Mouse (Mus musculus): ENCODE results near the gene Olfr693. TPM values are rescaled to one million over a fixed set of nuclear protein-coding genes. Genes with fewer than 3 reads are reported as not detected.
"Not testable (repeated sequence)": the region's sequence is repeated elsewhere in the genome, so short reads cannot be mapped to it uniquely, and the experiment has no call there.

The Olfr693 gene
- polyA plus RNA-seq (2011; ENCODE audit: insufficient read length, low read depth, missing spikeins) = not detected in 2 replicates

DNA sequence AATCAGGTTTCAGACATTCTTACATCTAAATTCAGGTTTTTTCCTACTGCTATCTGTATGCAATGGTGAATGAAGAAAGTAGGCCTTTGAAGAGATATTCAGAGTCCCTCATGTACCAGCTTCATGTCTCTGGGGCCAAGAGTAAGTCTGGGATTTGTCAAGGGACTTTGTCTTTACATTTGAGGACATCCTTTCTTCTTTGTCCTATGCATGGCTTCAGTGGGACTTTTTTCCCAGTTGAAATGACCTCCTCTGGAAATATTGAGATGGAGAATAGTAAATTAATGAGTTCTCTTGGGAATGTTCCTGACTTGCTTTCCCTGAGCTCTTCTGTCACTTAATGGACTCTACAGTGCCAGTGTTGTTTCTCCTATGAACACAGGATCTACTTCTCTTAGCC lies at the start of gene Olfr693:
TSS of gene Olfr693 (minus strand) at position 101 of the 400 bp plus-strand sequence.
- no peak within 1 kb of the TSS for H3K4me3 ChIP-seq (ENCODE audit: insufficient read depth, low read length)
- H3K4me1 ChIP-seq (ENCODE audit: control insufficient read depth, insufficient read depth, low read length) = no peaks in the 10 kb centered on the region
- no peak within 1 kb of the TSS for H3K27ac ChIP-seq (ENCODE audit: insufficient read depth, low read length)
- no peak for TF ChIP-seq POLR2A (IDR thresholded peaks at IDR 0.05; ENCODE audit: low read depth, low read length)
- TF ChIP-seq CTCF (IDR thresholded peaks at IDR 0.05; ENCODE audit: borderline replicate concordance, insufficient read depth, low read length) = no peak

GRCm38 (mm10) chr7:106725654-106726053 lies 45.3 kb upstream of the Olfr693 start:
- not testable (repeated sequence) for H3K4me1 ChIP-seq (ENCODE audit: control insufficient read depth, insufficient read depth, low read length); H3K27ac ChIP-seq (ENCODE audit: insufficient read depth, low read length); H3K4me3 ChIP-seq (ENCODE audit: insufficient read depth, low read length)

- no peak within 1 kb of the TSS for H3K4me3 ChIP-seq (ENCODE audit: insufficient read depth, low read length)
- TF ChIP-seq POLR2A (IDR thresholded peaks at IDR 0.05; ENCODE audit: low read depth, low read length) = no peak
- no peak for TF ChIP-seq CTCF (IDR thresholded peaks at IDR 0.05; ENCODE audit: borderline replicate concordance, insufficient read depth, low read length)
- H3K4me1 ChIP-seq (ENCODE audit: control insufficient read depth, insufficient read depth, low read length) = no peaks in the 10 kb centered on the region
- no peak within 1 kb of the TSS for H3K27ac ChIP-seq (ENCODE audit: insufficient read depth, low read length)
Observed at GRCm38 (mm10) chr7:106716296-106716695, 35.9 kb upstream of the Olfr693 start, which contains the start of gene Olfr695. Gene Olfr695, minus strand, starts transcription at chr7:106716396.

GRCm38 (mm10) chr7:106711463-106711862 lies 31.1 kb upstream of the Olfr693 start:
- Histone ChIP-seq H3K4me1 (ENCODE audit: control insufficient read depth, insufficient read depth, low read length) (no peaks in the 10 kb centered on the region), H3K27ac (ENCODE audit: insufficient read depth, low read length) (no peak overlapping the region), H3K4me3 (ENCODE audit: insufficient read depth, low read length) (no peak overlapping the region)
- TF ChIP-seq CTCF (IDR thresholded peaks at IDR 0.05; ENCODE audit: borderline replicate concordance, insufficient read depth, low read length) (no peak), POLR2A (IDR thresholded peaks at IDR 0.05; ENCODE audit: low read depth, low read length) (no peak)

DNA sequence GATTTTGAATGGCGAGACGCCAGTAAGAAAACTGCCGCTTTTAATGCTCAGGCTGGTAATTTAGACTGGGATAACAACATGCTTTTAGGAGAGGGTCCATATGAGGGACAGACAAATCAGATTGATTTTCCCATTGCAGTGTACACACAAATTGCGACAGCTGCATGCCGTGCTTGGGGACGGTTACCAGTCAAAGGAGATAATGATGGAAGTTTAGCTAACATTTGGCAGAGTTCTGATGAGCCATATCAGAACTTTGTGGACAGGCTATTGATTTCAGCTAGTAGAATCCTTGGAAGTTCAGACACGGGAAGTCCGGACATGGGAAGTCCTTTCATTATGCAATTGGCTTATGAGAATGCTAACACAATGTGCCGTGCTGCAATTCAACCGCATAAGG lies 27.3 kb upstream of the Olfr693 start:
- H3K4me1 ChIP-seq (ENCODE audit: control insufficient read depth, insufficient read depth, low read length) = not testable (repeated sequence)

GRCm38 (mm10) chr7:106696891-106697290 lies 16.5 kb upstream of the Olfr693 start:
- Histone ChIP-seq H3K4me3 (ENCODE audit: insufficient read depth, low read length) (no peak overlapping the region), H3K27ac (ENCODE audit: insufficient read depth, low read length) (no peak overlapping the region), H3K4me1 (ENCODE audit: control insufficient read depth, insufficient read depth, low read length) (no peaks in the 10 kb centered on the region)
- TF ChIP-seq POLR2A (IDR thresholded peaks at IDR 0.05; ENCODE audit: low read depth, low read length) (no peak), CTCF (IDR thresholded peaks at IDR 0.05; ENCODE audit: borderline replicate concordance, insufficient read depth, low read length) (no peak)

More for the DNA sequence above, 27.3 kb upstream of the Olfr693 start:
- H3K4me3 ChIP-seq (ENCODE audit: insufficient read depth, low read length); H3K27ac ChIP-seq (ENCODE audit: insufficient read depth, low read length): not testable (repeated sequence)

DNA sequence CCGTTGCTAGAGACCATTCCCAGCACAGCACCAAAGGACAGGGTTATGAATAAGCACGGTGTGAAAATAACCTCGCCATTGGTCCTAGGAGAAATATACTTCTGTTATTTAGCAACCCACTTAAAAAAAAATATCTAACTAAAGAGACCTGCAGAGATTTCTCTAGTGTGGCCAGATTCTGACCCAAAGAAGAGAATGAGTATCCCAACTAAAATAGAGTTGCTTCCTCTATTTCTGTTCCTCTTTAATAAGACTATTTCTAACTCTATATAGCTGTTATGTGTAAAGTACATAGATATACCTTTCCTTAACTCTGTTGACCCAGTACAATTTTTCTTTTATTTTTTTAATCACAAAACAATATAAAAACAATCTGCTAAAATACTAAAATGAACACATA lies 12.6 kb upstream of the Olfr693 start:
- H3K4me3 ChIP-seq (ENCODE audit: insufficient read depth, low read length) = no peak overlapping the region
- TF ChIP-seq POLR2A (IDR thresholded peaks at IDR 0.05; ENCODE audit: low read depth, low read length) = no peak
- no peak for TF ChIP-seq CTCF (IDR thresholded peaks at IDR 0.05; ENCODE audit: borderline replicate concordance, insufficient read depth, low read length)
- no peaks in the 10 kb centered on the region for H3K4me1 ChIP-seq (ENCODE audit: control insufficient read depth, insufficient read depth, low read length)
- H3K27ac ChIP-seq (ENCODE audit: insufficient read depth, low read length) = no peak overlapping the region

GRCm38 (mm10) chr7:106691714-106692113 lies 11.3 kb upstream of the Olfr693 start, which contains the start of gene Olfr694:
Gene Olfr694, minus strand, starts transcription at chr7:106691814.
- Histone ChIP-seq H3K4me1 (ENCODE audit: control insufficient read depth, insufficient read depth, low read length) (no peaks in the 10 kb centered on the region), H3K27ac (ENCODE audit: insufficient read depth, low read length) (no peak within 1 kb of the TSS), H3K4me3 (ENCODE audit: insufficient read depth, low read length) (no peak within 1 kb of the TSS)
- no peak for TF ChIP-seq POLR2A (IDR thresholded peaks at IDR 0.05; ENCODE audit: low read depth, low read length)
- TF ChIP-seq CTCF (IDR thresholded peaks at IDR 0.05; ENCODE audit: borderline replicate concordance, insufficient read depth, low read length) = no peak

DNA sequence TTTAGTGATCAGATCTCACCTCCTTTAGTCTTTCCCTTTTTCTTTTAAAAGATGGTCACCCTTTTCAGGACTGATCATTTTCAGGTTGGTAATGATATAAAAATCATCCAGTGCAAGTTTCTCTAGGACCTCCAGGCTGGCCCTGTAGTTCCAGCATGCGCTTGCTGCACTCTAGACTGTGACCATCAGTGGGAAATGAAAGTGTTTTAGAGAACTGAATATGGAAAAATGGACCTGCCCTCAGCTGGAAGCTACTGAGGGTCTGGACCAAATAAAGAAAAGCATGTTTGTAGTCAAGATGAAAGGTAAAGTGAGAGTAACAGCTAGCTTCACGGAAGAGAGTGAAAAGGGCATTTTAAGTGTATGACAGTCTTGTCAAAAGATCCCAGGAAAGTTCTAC lies 5.0 kb upstream of the Olfr693 start:
- no peak for TF ChIP-seq CTCF (IDR thresholded peaks at IDR 0.05; ENCODE audit: borderline replicate concordance, insufficient read depth, low read length)
- no peak for TF ChIP-seq POLR2A (IDR thresholded peaks at IDR 0.05; ENCODE audit: low read depth, low read length)
- Histone ChIP-seq H3K4me1 (ENCODE audit: control insufficient read depth, insufficient read depth, low read length) (no peaks in the 10 kb centered on the region), H3K4me3 (ENCODE audit: insufficient read depth, low read length) (no peak overlapping the region), H3K27ac (ENCODE audit: insufficient read depth, low read length) (no peak overlapping the region)

- Histone ChIP-seq H3K4me3 (ENCODE audit: insufficient read depth, low read length) (no peak overlapping the region), H3K27ac (ENCODE audit: insufficient read depth, low read length) (no peak overlapping the region), H3K4me1 (ENCODE audit: control insufficient read depth, insufficient read depth, low read length) (no peaks in the 10 kb centered on the region)
- TF ChIP-seq POLR2A (IDR thresholded peaks at IDR 0.05; ENCODE audit: low read depth, low read length) (no peak), CTCF (IDR thresholded peaks at IDR 0.05; ENCODE audit: borderline replicate concordance, insufficient read depth, low read length) (no peak)
Observed at GRCm38 (mm10) chr7:106652344-106652652, 28.1 kb downstream of the Olfr693 start.
